Mouse (Mus musculus): Measurements from ENCODE around the gene Rapgef1.

GRCm38 (mm10) chr2:29671374-29671773 lies 51.9 kb downstream of the Rapgef1 start:
- TF ChIP-seq CTCF (conservative IDR thresholded peaks at IDR 0.05 in 1 of 2, IDR thresholded peaks at IDR 0.05 in 1 of 2; ENCODE audit: low read depth in 2 of 2, low read length in 2 of 2) (no peak), USF2 (conservative IDR thresholded peaks at IDR 0.05; ENCODE audit: low read depth, low read length) (no peak), MAZ (IDR thresholded peaks at IDR 0.05; ENCODE audit: low read depth, low read length) (no peak), TCF12 (IDR thresholded peaks at IDR 0.05; ENCODE audit: low read depth, low read length) (no peak), POLR2A (IDR thresholded peaks at IDR 0.05; ENCODE audit: low read depth, low read length) (no peak), NELFE (IDR thresholded peaks at IDR 0.05; ENCODE audit: low read depth, low read length) (no peak), KAT2A (IDR thresholded peaks at IDR 0.05; ENCODE audit: insufficient replicate concordance, low read length) (no peak), ZNF384 (IDR thresholded peaks at IDR 0.05; ENCODE audit: low read depth, low read length) (no peak), MEF2A (IDR thresholded peaks at IDR 0.05; ENCODE audit: borderline replicate concordance, low read depth, low read length) (no peak), ETS1 (conservative IDR thresholded peaks at IDR 0.05; ENCODE audit: low read depth, low read length) (no peak), ELF1 (IDR thresholded peaks at IDR 0.05; ENCODE audit: low read depth, low read length) (no peak)

Measured in CH12.LX (cell line).